In genomic region chr3:67514801-67515273, GRCm38 (mm10) we compare ENCODE assay signal across 8 mouse cellular contexts. TPM values are rescaled to one million over a fixed set of nuclear protein-coding genes. Genes with fewer than 3 reads are reported as not detected.
DNase-seq lines count a peak whose midpoint lies in the region; ATAC-seq lines count a peak whose summit lies in the region.
"Had no signal": no experiment of that assay in that cellular context is flagged by ENCODE, and none has a peak within 500 bp of the region (broad histone marks: within the 10 kb centered on the region; RNA-seq: fewer than 3 reads in every experiment).

No protein-coding gene starts in this region.

- WGBS in embryonic facial prominence, embryonic 12.5 days, result 6% methylated on average over 40 of the region's 40 CpGs
- 8% methylated on average over 40 of the region's 40 CpGs for WGBS in liver, embryonic 13.5 days (ENCODE audit: insufficient replicate concordance)
- 4% methylated on average over 40 of the region's 40 CpGs for WGBS in neural tube, embryonic 13.5 days

- peak overlapping the region; percentile 100 for H3K4me2 ChIP-seq in embryonic facial prominence, embryonic 12.5 days (replicated peaks)
- H3K4me2 ChIP-seq in liver, embryonic 13.5 days, result peak overlapping the region; percentile 76
- peak overlapping the region; percentile 99 for H3K4me2 ChIP-seq in neural tube, embryonic 13.5 days

- H3K27ac ChIP-seq in embryonic facial prominence, embryonic 12.5 days, result no peak overlapping the region
- no peak overlapping the region for H3K27ac ChIP-seq in liver, embryonic 13.5 days
- no peak overlapping the region for H3K27ac ChIP-seq in neural tube, embryonic 13.5 days (replicated peaks)

- peak overlapping the region; percentile 56 for H3K9ac ChIP-seq in embryonic facial prominence, embryonic 12.5 days
- H3K9ac ChIP-seq in liver, embryonic 13.5 days, result peak overlapping the region; percentile 49; the same call in 1 of the 2 replicates
- peak overlapping the region; percentile 72 for H3K9ac ChIP-seq in neural tube, embryonic 13.5 days

- no peaks in the 10 kb centered on the region for H3K36me3 ChIP-seq in embryonic facial prominence, embryonic 12.5 days
- no peaks in the 10 kb centered on the region for H3K36me3 ChIP-seq in liver, embryonic 13.5 days
- H3K36me3 ChIP-seq in neural tube, embryonic 13.5 days, result no peaks in the 10 kb centered on the region

- H3K4me1 ChIP-seq in embryonic facial prominence, embryonic 12.5 days, result no peaks in the 10 kb centered on the region
- peaks cover 3% of the 10 kb centered on the region; the same call in 1 of the 2 replicates for H3K4me1 ChIP-seq in liver, embryonic 13.5 days (replicated peaks)
- H3K4me1 ChIP-seq in neural tube, embryonic 13.5 days (replicated peaks), result peaks cover 12% of the 10 kb centered on the region

- peak overlapping the region; percentile 52 for H3K4me3 ChIP-seq in embryonic facial prominence, embryonic 12.5 days
- peak overlapping the region; percentile 52 for H3K4me3 ChIP-seq in liver, embryonic 13.5 days (replicated peaks)
- H3K4me3 ChIP-seq in neural tube, embryonic 13.5 days, result peak overlapping the region; percentile 59
- H3K4me3 ChIP-seq: myocyte had no signal

- H3K27me3 ChIP-seq in embryonic facial prominence, embryonic 12.5 days, result peaks cover 37% of the 10 kb centered on the region
- peaks cover 45% of the 10 kb centered on the region for H3K27me3 ChIP-seq in liver, embryonic 13.5 days
- peaks cover 41% of the 10 kb centered on the region for H3K27me3 ChIP-seq in neural tube, embryonic 13.5 days

- no peak for ATAC-seq in embryonic facial prominence, embryonic 12.5 days (ENCODE audit: insufficient number of reproducible peaks, insufficient read depth, low FRiP score, low TSS enrichment)
- peak; percentile 22 to 23; a peak in 1 of 4 replicates for ATAC-seq in hematopoietic stem cell, adult 5-6 weeks (replicated peaks in 1 of 2; ENCODE audit: insufficient read depth in 1 of 2, low FRiP score in 2 of 2, low TSS enrichment in 1 of 2, low read depth in 1 of 2, poor library complexity in 2 of 2, severe bottlenecking in 2 of 2)
- ATAC-seq in liver, embryonic 13.5 days (ENCODE audit: low read depth), result no peak
- peak; percentile 49 for ATAC-seq in neural tube, embryonic 13.5 days (ENCODE audit: low read depth)
- no peak for ATAC-seq in activated CD4-positive, CD25-positive, alpha-beta regulatory T cell, adult 4 months

- H3K9me3 ChIP-seq in embryonic facial prominence, embryonic 12.5 days, result no peaks in the 10 kb centered on the region
- H3K9me3 ChIP-seq in liver, embryonic 13.5 days (replicated peaks), result no peaks in the 10 kb centered on the region
- no peaks in the 10 kb centered on the region for H3K9me3 ChIP-seq in neural tube, embryonic 13.5 days

- peak; percentile 21 for DNase-seq in retina, embryonic 14.5 days (ENCODE audit: low spot score)
- DNase-seq in retina, postnatal 1 day, result no peak
- DNase-seq in liver, embryonic 13.5 days, result no peak

RNA-seq across cellular contexts. Expression of gene Rarres1, which starts 0.5 kb away (rescaled TPM):
- 0.95 and 1.6 TPM in 2 replicates for polyA plus RNA-seq in embryonic facial prominence, embryonic 12.5 days (2016; fragmentation: Nextera tagmentation; extraction: Ambion mirVana)
- total RNA-seq in hematopoietic stem cell, adult 5-6 weeks (2017), result not detected in 2 replicates
- polyA plus RNA-seq in liver, embryonic 13.5 days (2015; fragmentation: Nextera tagmentation; extraction: Ambion mirVana), result 2.0 TPM in 2 replicates
- polyA plus RNA-seq in neural tube, embryonic 13.5 days (2015; fragmentation: Nextera tagmentation; extraction: Ambion mirVana), result 1.5 and 3.7 TPM in 2 replicates
- under 1 TPM in 1 of 2 experiments, not detected in 1; 0.33 TPM for polyA plus RNA-seq in activated CD4-positive, CD25-positive, alpha-beta regulatory T cell, adult 4 months (2017; shearing (Covaris generic))
- polyA plus RNA-seq: myocyte had no signal

RNA-seq across cellular contexts. Expression of gene Lxn, which starts 51.1 kb away (rescaled TPM):
- polyA plus RNA-seq in embryonic facial prominence, embryonic 12.5 days (2016; fragmentation: Nextera tagmentation; extraction: Ambion mirVana), result 93.1 and 96.6 TPM in 2 replicates
- total RNA-seq in hematopoietic stem cell, adult 5-6 weeks (2017), result 18.4 and 22.6 TPM in 2 replicates
- 12.0 and 13.6 TPM in 2 replicates for polyA plus RNA-seq in liver, embryonic 13.5 days (2015; fragmentation: Nextera tagmentation; extraction: Ambion mirVana)
- polyA plus RNA-seq in neural tube, embryonic 13.5 days (2015; fragmentation: Nextera tagmentation; extraction: Ambion mirVana), result 295 and 298 TPM in 2 replicates
- polyA plus RNA-seq in activated CD4-positive, CD25-positive, alpha-beta regulatory T cell, adult 4 months (2017; shearing (Covaris generic)), result 100 to 1,000 TPM in 1 of 2 experiments, 10 to 100 TPM in 1; 79.7 to 111 TPM

Comparison
In these comparisons a context has a peak if more than half of its experiments do, and no peak if none do; other contexts are left out.
1. ATAC-seq: peak in hematopoietic stem cell, adult 5-6 weeks (2 of 2) and neural tube, embryonic 13.5 days (single experiment); none in embryonic facial prominence, embryonic 12.5 days (single experiment), liver, embryonic 13.5 days (single experiment) and activated CD4-positive, CD25-positive, alpha-beta regulatory T cell, adult 4 months (single experiment).
2. Peak in every context shown above with its lines, with median percentiles within 50 percentile points of each other: H3K4me2 ChIP-seq, H3K4me3 ChIP-seq and H3K9ac ChIP-seq.